Mouse (Mus musculus) mouse trophoblast stem cell (cell line): ENCODE data around the gene Aspdh.

Experiments used
- in situ Hi-C, 2 experiments: fragments of 300-500 bp; cut with MseI, MboI; formaldehyde crosslinking; loops; 2 replicates in 1 of 2; 3 replicates in 1 of 2; pipeline ENCODE4 v1.15.1; 2025

Aspdh gene

DNA sequence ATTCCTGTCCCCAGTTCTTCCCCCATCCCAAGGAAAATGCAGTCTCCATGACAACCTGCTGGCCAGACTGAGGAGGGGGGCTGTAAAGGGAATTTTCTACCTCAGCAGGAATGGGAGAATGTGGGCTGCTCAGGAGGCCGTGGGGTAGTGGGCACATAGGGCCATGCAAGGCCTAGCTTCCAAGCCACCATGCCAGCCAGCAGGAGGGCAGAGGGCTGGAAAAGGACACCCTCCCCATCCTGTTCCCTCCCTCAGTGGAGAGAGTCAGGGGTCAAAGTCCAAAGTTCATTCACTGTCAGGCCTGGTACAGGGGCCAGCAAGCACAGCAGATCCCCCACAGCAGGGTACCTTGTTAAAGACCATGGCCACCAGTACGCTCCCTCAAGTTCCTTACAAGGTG is at the start of gene Aspdh:
Aspdh (plus strand) TSS at position 281 of the 400 bp plus-strand sequence.
- in situ Hi-C loops: no loop called here

GRCm38 (mm10) chr7:44427666-44428065 is 37.5 kb upstream of the Aspdh start:
- in situ Hi-C loops: no loop called here

DNA sequence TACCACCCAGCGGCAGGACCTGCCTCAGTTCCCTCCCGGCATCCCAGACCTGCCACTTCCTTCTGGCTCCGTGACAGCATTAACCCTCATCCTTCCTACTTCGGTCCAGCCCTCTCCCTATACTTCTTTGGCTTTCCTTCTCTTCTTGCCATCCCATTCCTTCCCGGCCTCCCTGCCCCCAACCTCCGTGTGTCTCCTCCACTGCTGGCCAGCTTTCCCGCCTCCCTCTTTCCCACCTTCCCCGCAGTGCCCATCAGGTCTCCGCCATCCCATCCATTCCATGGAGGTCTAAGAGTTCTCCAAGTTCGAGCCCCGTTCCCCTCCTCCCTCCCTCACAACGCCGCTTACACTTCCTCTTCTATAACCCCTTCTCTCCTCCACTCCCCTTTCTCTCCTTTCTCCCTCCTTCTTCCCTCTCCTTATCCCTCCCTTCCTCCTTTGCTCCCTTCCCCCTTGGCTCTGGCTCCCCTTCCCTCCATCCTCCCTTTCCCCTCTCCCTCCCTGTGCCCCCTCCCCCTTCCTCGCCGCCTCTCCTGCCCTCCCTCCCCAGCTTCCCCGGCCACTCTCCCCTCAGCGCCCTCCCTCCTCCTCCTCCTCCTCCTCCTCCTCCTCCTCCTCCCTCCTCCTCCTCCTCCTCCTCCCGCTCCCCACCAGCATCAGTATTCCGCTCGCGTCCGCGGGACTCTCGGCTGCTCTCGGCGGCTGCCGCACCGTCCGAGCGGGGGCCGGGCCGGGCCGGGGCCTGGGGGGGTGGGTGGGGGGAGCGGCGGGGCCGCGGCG is 36.8 kb upstream of the Aspdh start:
- in situ Hi-C loops: no loop called here

GRCm38 (mm10) chr7:44428968-44429521 is 36.1 kb upstream of the Aspdh start, which contains the start of gene Lrrc4b:
TSS of gene Lrrc4b (plus strand) at chr7:44429018.
- in situ Hi-C loops: no loop called here

- in situ Hi-C loops: no loop called here
Measured at GRCm38 (mm10) chr7:44429534-44430488, 35.4 kb upstream of the Aspdh start.

- in situ Hi-C loops: no loop called here
Measured at GRCm38 (mm10) chr7:44432550-44432949, 32.6 kb upstream of the Aspdh start.

GRCm38 (mm10) chr7:44433371-44433770 is 31.8 kb upstream of the Aspdh start:
- in situ Hi-C loops: no loop called here

- in situ Hi-C loops: no loop called here
Measured at GRCm38 (mm10) chr7:44434089-44434488, 31.1 kb upstream of the Aspdh start.

DNA sequence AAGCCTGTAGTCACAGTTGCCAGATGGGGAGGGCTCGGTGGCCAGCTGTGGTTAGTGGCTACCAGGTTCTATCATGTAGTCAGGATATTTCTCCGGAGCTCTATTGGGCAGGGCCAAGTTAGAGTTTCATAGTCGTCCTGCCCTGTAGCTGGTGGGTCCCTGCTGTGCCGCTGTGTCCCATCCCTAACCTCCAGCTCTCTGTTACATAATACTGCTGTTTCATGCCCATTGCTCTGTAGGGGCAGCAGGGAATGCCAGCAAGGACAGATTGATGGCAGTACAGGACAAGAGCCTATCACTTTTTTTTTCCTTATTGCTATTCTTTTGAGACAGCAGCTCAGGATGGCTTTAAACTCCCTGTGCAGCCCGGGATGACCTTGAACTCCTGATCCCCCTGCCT is 29.4 kb upstream of the Aspdh start:
- in situ Hi-C loops: no loop called here

GRCm38 (mm10) chr7:44436267-44436666 is 28.9 kb upstream of the Aspdh start:
- in situ Hi-C loops: no loop called here

- in situ Hi-C loops: no loop called here
Measured at GRCm38 (mm10) chr7:44437188-44437587, 28.0 kb upstream of the Aspdh start.

DNA sequence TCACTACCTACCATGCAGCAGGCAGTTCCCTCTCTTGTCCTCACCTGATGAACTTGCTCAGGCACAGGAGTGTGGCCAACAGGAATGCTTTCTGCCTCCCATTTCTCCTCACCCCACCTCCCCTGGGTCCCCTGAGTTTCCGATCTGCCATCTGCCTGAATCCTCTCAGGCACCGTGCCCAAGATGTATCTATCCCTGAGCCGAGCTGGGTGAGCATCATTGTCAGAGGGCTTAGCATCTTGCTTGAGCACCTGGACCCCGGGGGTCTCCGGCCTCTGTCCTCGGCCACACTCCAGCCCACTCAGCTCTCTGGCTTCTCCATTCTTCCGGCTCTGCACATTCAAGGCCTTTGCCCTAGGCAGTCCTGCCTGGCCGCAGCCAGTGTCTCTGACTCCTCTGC is 27.3 kb upstream of the Aspdh start:
- in situ Hi-C loops: no loop called here

- in situ Hi-C loops: no loop called here
Measured at GRCm38 (mm10) chr7:44439696-44440095, 25.5 kb upstream of the Aspdh start.

DNA sequence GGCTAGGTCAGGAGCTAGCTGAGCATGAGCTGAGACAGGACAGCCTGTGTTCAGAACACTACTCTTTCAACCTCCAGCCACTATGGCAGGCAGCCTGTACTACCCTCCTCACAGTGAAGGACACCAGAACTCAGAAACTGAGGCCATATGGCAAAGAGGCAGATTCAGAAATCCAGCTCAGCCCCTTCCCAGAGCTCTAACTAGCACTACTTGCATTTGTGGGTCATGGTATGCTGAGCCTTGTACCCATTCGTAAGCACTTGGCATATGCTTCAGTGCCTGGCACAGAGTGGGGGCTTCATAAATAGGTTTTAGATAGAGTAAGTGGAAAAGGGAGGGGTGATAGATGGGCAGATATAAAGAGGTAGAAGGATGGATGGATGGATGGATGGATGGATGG is 24.7 kb upstream of the Aspdh start:
- in situ Hi-C loops: no loop called here

DNA sequence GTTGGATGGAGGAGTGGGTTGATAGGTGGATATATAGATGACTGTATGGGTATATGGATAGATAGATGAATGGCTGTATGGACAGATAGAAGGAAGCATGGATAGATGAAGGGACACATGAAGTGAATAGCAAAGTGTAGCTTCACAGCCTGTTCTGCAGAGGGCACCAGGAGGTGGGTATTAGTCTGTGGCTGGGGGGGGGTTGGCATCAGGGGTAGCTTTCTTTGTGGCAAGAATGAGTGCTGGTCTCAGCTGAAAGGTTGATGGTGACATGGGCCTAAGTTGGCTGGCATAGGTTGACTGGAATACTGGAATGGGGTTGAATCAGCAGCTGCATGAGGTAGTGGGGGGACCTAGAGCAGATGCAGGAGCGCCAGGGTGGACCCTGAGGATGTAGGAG is 24.0 kb upstream of the Aspdh start:
- in situ Hi-C loops: no loop called here

DNA sequence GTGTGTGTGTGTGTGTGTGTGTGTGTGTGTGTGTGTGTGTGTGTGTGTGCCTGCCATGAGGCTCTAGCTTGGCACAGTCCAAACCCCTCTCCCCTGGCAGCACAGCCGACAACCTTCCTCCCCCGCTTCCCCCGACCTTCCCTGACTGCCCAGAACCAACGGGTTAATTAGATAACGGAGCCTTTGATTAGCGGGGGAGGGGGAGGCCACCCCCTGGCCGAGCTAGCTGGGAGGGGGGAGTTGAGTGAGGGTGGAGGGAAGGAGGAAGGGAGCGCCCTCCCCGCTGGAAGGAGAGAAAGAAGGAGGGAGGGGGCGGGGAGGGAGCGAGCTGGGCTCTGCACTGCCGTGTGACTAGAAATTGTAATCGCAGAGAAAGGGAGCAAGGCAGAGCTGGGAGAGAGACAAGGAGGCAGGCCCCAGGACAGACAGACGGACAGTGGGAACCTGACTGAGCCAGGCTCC is 23.5 kb upstream of the Aspdh start:
- in situ Hi-C loops: no loop called here

- in situ Hi-C loops: no loop called here
Measured at GRCm38 (mm10) chr7:44442407-44442821, 22.8 kb upstream of the Aspdh start.

DNA sequence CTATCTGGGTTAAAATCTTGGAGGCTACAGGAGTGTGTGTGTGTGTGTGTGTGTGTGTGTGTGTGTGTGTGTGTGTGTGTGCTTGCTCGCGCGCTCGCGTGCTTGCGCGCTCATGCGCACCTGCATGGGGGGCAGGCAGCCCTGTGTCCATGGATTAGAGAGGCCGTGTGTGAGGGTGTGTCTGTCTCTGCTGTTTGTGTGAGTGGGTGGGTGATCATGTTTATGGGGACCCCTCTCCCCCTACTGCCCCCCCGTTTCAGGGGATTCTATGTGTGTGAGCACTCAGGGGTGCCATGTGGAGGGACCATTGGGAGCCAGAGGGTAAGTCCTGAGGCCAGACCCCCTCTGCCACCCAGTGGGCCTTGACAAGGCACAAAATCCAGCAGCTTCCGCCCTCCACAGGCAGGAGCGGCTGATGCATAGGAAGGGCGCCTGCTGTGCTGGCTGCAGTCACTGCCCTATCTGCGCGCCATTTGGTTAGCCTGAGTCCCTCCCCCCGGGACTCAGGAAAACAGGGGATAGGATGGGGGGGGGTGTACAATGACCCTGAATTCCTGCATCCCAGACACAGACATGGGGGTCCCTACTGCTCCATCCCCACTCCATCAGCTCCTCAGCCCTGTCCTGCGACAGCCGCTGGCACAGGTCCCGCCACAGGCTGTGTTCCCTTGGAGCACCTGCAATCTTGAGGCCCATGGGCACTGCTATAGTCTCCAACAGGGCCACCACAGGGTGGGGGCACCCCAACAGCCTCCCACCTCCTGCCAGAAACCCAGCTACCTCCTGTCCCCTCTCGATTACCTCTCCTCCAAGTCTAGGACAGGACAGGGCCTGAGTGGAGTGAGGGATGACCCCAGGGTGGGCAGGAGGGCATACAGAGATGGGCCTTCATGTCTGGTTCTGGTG is 21.7 kb upstream of the Aspdh start:
- in situ Hi-C loops: no loop called here

DNA sequence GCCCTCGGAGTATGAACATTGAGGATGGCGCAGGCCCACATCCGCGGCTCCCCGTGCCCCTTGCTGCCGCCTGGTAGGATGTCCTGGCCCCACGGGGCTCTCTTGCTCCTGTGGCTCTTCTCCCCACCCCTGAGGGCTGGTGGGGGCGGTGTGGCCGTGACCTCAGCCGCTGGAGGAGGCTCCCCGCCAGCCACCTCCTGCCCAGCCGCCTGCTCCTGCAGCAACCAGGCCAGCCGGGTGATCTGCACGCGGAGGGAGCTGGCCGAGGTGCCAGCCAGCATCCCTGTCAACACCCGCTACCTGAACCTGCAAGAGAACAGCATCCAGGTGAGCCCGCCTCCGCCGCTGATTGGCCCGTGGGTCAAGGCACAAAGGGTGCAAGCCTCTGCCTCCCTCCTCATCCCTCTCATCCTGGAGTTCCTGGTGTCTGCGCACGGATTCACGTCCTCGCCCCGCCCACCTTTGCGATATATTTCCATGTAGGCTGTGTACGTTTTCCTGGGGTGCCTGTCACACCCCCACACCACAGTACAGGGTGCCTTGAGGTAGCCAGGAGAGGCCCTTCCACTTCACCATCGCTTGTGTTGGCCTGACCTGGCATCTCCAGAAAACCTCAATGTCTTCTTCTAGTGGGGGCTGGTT is 20.2 kb upstream of the Aspdh start:
- in situ Hi-C loops: no loop called here

GRCm38 (mm10) chr7:44445528-44445923 is 19.7 kb upstream of the Aspdh start:
- in situ Hi-C loops: no loop called here
